Mouse (Mus musculus): ENCODE results near the gene 0610030E20Rik. TPM values are rescaled to one million over a fixed set of nuclear protein-coding genes. Genes with fewer than 3 reads are reported as not detected.

Gene 0610030E20Rik
- total RNA-seq, 2 experiments from 2014 or later, result 9.0 to 9.5 TPM

DNA sequence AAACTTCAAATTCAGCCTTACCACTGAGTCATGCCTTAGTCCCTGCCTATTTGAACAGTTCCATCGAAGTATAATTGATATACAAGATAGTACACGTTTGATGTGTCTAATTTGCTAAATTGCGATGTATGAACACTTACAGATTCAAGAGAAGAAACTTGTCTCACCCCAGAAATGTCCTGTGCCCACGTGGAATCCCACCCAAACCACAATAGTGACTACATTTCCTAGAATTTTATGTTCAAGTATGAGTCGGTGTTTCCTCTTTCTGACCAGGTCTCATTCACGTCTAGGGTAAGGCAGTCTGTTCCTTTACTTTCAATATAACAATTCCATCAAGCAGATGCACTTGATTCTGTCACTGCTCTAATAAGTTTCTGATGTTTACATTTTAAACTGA, 1.5 kb upstream of the 0610030E20Rik start:
- intact Hi-C loops (cut with DNase I), result no loop called here
- no peak for DNase-seq

DNA sequence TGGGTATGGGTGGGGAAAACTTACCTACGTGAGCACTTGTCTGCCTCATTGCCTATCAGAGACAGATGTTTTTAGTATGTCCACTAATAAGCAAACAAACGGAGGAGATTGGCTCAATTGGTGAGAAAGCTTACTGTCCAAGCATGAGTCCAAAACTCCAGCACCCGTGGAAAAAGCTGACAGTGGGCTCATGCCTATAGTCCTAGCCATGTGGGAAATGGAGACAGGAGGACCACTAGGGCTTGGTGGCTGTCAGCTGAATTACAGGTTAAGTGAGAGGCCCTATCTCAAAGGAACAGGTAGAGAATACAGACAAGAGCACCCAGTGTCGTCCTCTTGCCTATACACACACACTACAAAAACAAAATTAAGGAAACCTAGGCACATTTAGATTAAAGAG, 856 bp upstream of the 0610030E20Rik start:
- intact Hi-C loops (cut with DNase I), result no loop called here
- no peak for DNase-seq

GRCm38 (mm10) chr6:72348411-72348810, 1.3 kb downstream of the 0610030E20Rik start:
- intact Hi-C loops (cut with DNase I), result no loop called here
- no peak for DNase-seq

- intact Hi-C loops (cut with DNase I), result no loop called here
- DNase-seq, result no peak
Measured at GRCm38 (mm10) chr6:72350214-72350613, 3.1 kb downstream of the 0610030E20Rik start.

DNA sequence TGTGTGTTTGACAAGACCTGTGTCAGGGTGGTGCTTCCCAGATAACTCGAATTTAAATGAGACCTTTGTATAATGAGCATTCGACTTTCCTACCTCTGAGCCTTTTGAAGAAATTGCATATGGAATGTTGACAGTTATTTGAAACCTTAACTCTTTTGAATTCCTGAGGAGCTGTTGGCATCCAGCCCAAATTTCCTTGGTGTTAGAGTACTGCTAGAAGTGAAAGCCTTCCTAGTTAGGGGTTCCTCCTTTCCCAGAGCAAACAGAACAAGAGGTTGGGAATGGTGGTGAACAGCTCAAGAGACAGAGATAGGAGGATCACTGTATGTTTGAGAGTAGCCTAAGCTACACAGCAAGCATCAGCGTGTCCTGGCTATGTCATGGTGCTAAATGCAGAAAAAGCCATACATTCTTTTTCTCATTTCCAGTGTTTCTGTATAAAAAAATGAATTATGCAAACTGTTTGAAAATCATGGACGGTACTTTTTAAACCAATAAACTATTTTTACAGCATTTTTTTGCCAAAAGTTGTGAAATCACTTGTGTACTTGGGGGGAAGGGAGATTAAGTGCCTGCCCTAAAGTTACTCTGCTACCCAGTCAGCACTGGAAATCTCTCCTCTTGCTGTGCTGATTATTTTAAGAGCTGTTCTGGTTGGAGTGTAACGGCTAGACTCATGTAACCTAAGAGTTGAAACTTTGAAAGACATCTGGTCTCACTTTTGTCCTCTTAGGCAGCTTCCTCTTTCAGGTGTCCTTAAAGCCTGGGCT, 5.7 kb downstream of the 0610030E20Rik start:
- DNase-seq, result no peak
- intact Hi-C loops (cut with DNase I), result no loop called here

- intact Hi-C loops (cut with DNase I), result no loop called here
- DNase-seq, result no peak
Measured at GRCm38 (mm10) chr6:72354025-72354424, 6.9 kb downstream of the 0610030E20Rik start.

DNA sequence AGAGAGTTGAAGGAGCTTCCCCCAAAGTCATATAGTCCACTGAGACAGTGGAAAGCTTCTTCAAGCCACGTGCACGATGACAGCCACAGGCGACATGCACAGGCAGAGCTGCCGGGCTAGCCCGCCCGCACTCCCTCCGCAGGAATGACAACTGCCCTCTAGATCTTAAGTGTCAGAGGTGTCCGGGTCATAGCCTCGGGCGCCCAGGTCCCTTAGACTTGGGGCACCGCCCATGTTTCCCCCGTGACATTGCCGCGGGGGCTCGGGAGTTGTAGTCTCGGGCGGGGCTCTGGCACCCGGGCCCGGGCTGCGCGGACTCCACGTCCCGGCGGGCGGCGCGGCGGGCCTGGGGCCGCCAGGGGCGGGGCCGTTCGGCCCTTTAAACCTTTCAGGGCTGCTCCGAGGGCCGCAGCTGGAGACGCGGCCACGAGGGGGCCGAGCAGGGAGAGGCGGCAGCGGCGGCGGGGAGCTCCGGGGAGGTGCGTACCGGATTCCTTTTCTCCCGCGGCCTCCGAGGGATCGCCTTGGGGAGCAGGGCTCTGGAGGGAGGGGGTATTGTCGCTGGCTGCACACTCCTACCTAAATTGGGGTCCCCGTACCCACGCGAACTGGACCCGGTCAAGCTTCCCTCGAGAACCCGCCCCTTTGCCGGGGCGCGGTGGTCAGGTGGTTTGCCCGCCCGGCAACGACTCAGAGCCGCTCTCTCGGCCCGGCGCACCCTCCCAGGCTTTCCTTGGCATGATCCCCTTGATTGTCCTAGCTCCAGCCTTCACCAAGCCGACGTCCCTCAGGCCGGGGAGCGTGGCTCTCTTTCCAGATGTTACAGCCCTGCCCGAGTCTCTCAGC, 8.2 kb downstream of the 0610030E20Rik start, which contains the start of gene Tmem150a:
Tmem150a (plus strand) TSS at position 382 of the 846 bp plus-strand sequence.
- intact Hi-C loops (cut with DNase I), result no loop called here

GRCm38 (mm10) chr6:72356001-72356532, 8.9 kb downstream of the 0610030E20Rik start:
- intact Hi-C loops (cut with DNase I), result no loop called here
- DNase-seq, result no peak

More for the DNA sequence above, 8.2 kb downstream of the 0610030E20Rik start, which contains the start of gene Tmem150a:
- peak; percentile 81 to 90 for DNase-seq

DNA sequence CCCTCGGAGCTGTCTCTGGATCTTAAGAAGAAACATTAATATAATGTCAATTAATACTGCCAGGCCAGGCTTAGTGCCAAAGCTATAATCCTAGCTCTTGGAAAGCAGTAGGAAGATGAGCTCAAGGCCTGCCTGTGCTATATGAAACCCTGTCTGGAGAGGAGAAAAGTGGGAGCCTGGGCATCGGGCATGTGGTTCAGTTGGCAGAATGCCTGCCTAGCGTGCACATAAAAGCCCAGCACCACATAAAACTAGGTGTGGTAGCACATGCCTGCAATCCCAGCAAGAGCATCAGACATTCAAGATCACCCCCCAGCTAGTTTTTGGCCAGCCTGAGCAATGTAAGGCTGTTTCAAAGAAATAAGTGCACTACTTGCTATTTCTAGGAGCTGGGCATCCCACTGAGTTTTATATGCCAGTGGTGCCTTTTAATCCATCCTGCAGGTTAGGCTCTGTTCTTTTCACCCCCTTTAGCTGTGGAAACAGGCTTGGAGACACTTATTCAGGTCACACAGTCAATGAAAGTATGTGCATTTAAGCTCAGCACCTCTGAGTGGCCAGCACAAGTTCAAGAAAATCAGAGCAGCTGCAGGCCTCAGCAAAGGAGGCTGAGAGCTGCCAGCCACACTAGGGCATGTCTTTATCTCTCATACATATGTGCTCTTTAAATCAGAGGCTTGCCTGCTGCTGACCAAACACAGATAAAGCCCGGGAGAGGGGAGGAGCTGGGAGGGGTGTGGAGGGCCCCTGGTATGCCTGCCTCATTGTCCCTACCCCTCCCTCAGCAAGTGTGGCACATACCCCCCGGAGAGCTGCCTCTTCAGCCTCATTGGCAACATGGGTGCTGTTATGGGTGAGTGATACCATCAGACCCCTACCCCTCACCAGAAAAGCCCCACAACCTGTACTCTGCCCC, 10.3 kb downstream of the 0610030E20Rik start:
- no peak for DNase-seq
- intact Hi-C loops (cut with DNase I), result no loop called here

GRCm38 (mm10) chr6:72358086-72358764, 11.1 kb downstream of the 0610030E20Rik start:
- no peak for DNase-seq
- intact Hi-C loops (cut with DNase I), result no loop called here

- intact Hi-C loops (cut with DNase I), result no loop called here
Measured at GRCm38 (mm10) chr6:72359343-72359742, 12.2 kb downstream of the 0610030E20Rik start.

GRCm38 (mm10) chr6:72359891-72360598, 12.9 kb downstream of the 0610030E20Rik start:
- DNase-seq, result no peak
- intact Hi-C loops (cut with DNase I), result no loop called here

More at GRCm38 (mm10) chr6:72359343-72359742, 12.2 kb downstream of the 0610030E20Rik start:
- DNase-seq, result no peak

DNA sequence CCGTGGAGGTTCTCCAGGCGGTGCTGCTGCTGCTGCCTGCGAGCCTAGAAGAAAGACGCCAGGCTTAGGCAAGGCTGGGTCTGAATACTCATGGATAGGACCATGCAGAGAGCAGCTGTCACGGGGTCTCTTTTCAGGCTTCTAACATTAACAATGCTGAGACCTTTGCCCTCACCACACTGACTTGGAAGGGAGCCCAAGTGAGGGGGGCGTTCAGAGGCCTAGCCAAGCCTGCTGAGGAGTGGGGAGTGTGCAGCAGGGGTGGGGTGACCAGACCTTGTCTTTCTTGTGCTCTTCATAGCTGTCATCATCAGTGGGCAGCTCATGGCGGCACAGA, 13.4 kb downstream of the 0610030E20Rik start:
- DNase-seq, result no peak
- intact Hi-C loops (cut with DNase I), result no loop called here

DNA sequence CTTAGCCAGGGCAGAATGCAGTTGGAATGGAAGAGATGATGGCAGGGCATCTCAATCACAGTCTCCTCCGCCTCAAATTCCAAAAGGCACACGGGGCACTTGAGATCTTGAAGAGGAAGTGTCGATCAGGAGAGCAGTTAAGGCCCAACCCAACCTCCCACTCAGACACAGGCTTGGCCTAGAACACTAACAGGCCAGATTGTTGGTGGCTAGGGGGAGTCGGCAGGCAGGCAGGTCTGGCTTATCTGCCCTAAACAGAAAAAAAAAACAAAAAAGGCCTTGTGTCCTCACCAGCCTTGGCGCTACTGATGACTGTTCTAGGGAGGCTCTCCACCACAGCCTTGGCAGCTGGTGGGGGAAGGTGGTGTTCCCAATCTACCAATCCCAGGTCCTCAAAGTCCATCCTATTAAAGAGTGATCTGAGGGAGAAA, 14.0 kb downstream of the 0610030E20Rik start:
- intact Hi-C loops (cut with DNase I), result no loop called here
- no peak for DNase-seq

- intact Hi-C loops (cut with DNase I), result no loop called here
- DNase-seq, result peak; percentile 89 to 93
Measured at GRCm38 (mm10) chr6:72362132-72363028, 15.3 kb downstream of the 0610030E20Rik start.

GRCm38 (mm10) chr6:72364009-72364408, 16.9 kb downstream of the 0610030E20Rik start:
- no peak for DNase-seq
- intact Hi-C loops (cut with DNase I), result no loop called here

GRCm38 (mm10) chr6:72364985-72365384, 17.9 kb downstream of the 0610030E20Rik start:
- DNase-seq, result no peak

DNA sequence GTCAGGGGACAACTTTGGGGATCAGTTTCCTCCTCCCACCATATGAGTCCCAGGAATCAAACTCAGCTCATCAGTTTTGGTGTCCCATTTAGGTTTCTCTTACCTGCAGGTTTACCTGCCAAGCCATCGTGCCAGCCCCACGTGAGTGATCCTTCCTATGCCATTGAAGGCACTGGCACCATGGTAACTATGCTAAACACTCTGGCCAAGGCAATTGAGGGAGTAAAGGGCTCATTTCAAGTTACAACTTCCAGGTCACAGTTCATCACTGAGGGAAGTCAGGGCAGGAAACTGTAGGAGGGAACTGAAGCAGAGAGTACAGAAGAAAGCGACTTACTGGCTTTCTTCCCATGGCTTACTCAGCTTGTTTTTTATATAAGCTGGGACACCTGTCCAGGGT, 19.2 kb downstream of the 0610030E20Rik start:
- no peak for DNase-seq

More at GRCm38 (mm10) chr6:72364985-72365384, 17.9 kb downstream of the 0610030E20Rik start:
- intact Hi-C loops (cut with DNase I), result no loop called here

More for the DNA sequence above, 19.2 kb downstream of the 0610030E20Rik start:
- intact Hi-C loops (cut with DNase I), result no loop called here
